Mouse (Mus musculus) skeletal muscle tissue, postnatal 0 days (tissue): ENCODE results near the gene Vmn2r45. TPM values are rescaled to one million over a fixed set of nuclear protein-coding genes. Genes with fewer than 3 reads are reported as not detected.

Experiments
- polyA plus RNA-seq: library from polyadenylated mRNA; unstranded; fragments of >200 nt; fragmentation: Nextera tagmentation; extraction: Ambion mirVana; gene quantifications from 2 replicates; pipeline ENCODE4 v1.2.1, GENCODE M21; 2015

The Vmn2r45 gene
- not detected in 2 replicates for polyA plus RNA-seq

DNA sequence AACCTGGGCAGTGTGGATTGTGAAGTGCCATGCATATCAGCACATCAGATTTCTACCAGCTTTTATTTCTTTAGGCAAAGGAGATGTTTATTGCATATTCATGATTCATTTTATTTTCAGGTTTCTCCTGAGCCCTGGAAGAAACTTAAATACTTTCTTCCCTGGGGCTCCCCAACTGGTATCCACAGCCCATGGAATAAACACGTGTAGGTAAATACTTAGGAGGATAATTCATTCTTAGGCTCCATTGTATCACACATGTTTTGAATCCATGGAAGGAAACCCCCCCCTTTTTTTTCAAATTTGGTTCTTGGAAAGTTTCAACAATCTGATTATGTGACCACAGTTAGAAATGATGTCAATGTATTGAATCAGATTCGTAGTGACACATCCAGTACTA, at the start of gene Vmn2r45:
Gene Vmn2r45, minus strand, starts transcription at position 101 of the 400 bp plus-strand sequence.

Other genes with a start within 250 kb of the Vmn2r45 start
- gene Vmn2r43, start 228.5 kb downstream of the Vmn2r45 start, polyA plus RNA-seq: not detected in 2 replicates
- not detected in 2 replicates for gene Vmn2r44, start 105.7 kb downstream of the Vmn2r45 start, polyA plus RNA-seq